Mouse (Mus musculus) MEL (cell line): Measurements from ENCODE around the gene Fxr2. TPM values are rescaled to one million over a fixed set of nuclear protein-coding genes. Genes with fewer than 3 reads are reported as not detected.

Source experiments
- DNase-seq: peaks from one replicate; pipeline ENCODE4 v3.0.0; 2011; ENCODE audit warnings: low read depth, low spot score
- H3K27ac ChIP-seq: 2 replicates; pipeline ENCODE4 v1.5.1; 2012; ENCODE audit warnings: low read depth, mild to moderate bottlenecking, control low read depth, low read length, moderate library complexity; ENCODE audit not compliant: control insufficient read depth
- H3K27me3 ChIP-seq, 2 experiments: fragments of 150-350 bp in 1 of 2; sonication (generic) in 1 of 2; 2 replicates each; pipeline ENCODE4 v1.6.1; 2012; ENCODE audit warnings: low read length in 2 of 2, mild to moderate bottlenecking in 2 of 2, improper control_type of control experiment in 1 of 2, moderate library complexity in 1 of 2; ENCODE audit not compliant: insufficient read depth in 2 of 2, control insufficient read depth in 1 of 2
- H3K36me3 ChIP-seq, 2 experiments: 2 replicates each; pipeline ENCODE4 v1.6.1; 2012 to 2014; ENCODE audit warnings: low read length in 2 of 2, improper control_type of control experiment in 1 of 2, inconsistent platforms in 1 of 2, mild to moderate bottlenecking in 1 of 2; ENCODE audit not compliant: insufficient read depth in 2 of 2, control insufficient read depth in 1 of 2
- H3K4me1 ChIP-seq, 2 experiments: fragments of 150-350 bp in 1 of 2; sonication (generic) in 1 of 2; 2 replicates each; pipeline ENCODE4 v1.6.1; 2012; ENCODE audit warnings: low read length in 2 of 2, improper control_type of control experiment in 1 of 2, mild to moderate bottlenecking in 1 of 2; ENCODE audit not compliant: insufficient read depth in 2 of 2, control insufficient read depth in 1 of 2
- H3K4me3 ChIP-seq, 2 experiments: fragments of 150-350 bp in 1 of 2; sonication (generic) in 1 of 2; 2 replicates each; pipeline ENCODE4 v1.5.1; 2012; ENCODE audit warnings: low read depth in 2 of 2, low read length in 2 of 2, mild to moderate bottlenecking in 2 of 2, moderate library complexity in 2 of 2, control low read depth in 1 of 2, improper control_type of control experiment in 1 of 2; ENCODE audit not compliant: control insufficient read depth in 1 of 2, insufficient read depth in 1 of 2
- H3K79me2 ChIP-seq: 2 replicates; pipeline ENCODE4 v1.6.1; 2012; ENCODE audit warnings: mild to moderate bottlenecking, low read length, moderate library complexity; ENCODE audit not compliant: control insufficient read depth, poor library complexity, insufficient read depth
- H3K9ac ChIP-seq: 2 replicates; pipeline ENCODE4 v1.6.1; 2012; ENCODE audit warnings: low read depth, mild to moderate bottlenecking, control low read depth, low read length, moderate library complexity; ENCODE audit not compliant: control insufficient read depth, poor library complexity, severe bottlenecking
- H3K9me3 ChIP-seq: fragments of 150-350 bp; sonication (generic); replicated peaks from 2 replicates; pipeline ENCODE4 v1.6.1; 2012; ENCODE audit warnings: mild to moderate bottlenecking, low read length, improper control_type of control experiment, moderate library complexity; ENCODE audit not compliant: insufficient read depth
- CHD2 ChIP-seq: IDR thresholded peaks from 2 replicates; pipeline ENCODE4 v1.6.1; 2011; ENCODE audit warnings: low read length, improper control_type of control experiment
- ELF1 ChIP-seq: IDR thresholded peaks from 2 replicates; pipeline ENCODE4 v1.6.1; 2014; ENCODE audit warnings: low read depth, mild to moderate bottlenecking, inconsistent platforms, low read length, improper control_type of control experiment, moderate library complexity
- ETS1 ChIP-seq: IDR thresholded peaks from 2 replicates; pipeline ENCODE4 v1.6.1; 2012; ENCODE audit warnings: low read depth, mild to moderate bottlenecking, inconsistent platforms, low read length, improper control_type of control experiment, moderate library complexity
- GABPA ChIP-seq: IDR thresholded peaks from 2 replicates; pipeline ENCODE4 v1.6.1; 2012; ENCODE audit warnings: low read depth, mild to moderate bottlenecking, inconsistent platforms, low read length, improper control_type of control experiment, moderate library complexity
- GATA1 ChIP-seq: IDR thresholded peaks from 2 replicates; pipeline ENCODE4 v1.6.1; 2011; ENCODE audit warnings: low read depth, low read length, improper control_type of control experiment
- JUND ChIP-seq: IDR thresholded peaks from 2 replicates; pipeline ENCODE4 v1.6.1; 2011; ENCODE audit warnings: low read depth, mild to moderate bottlenecking, improper control_type of control experiment, low read length
- KAT2A ChIP-seq: conservative IDR thresholded peaks from 2 replicates; pipeline ENCODE4 v1.6.1; 2012; ENCODE audit warnings: low read depth, low read length, improper control_type of control experiment, inconsistent platforms
- MAFK ChIP-seq: IDR thresholded peaks from 2 replicates; pipeline ENCODE4 v1.6.1; 2011; ENCODE audit warnings: low read depth, mild to moderate bottlenecking, low read length, improper control_type of control experiment, borderline replicate concordance
- MAZ ChIP-seq: IDR thresholded peaks from 2 replicates; pipeline ENCODE4 v1.6.1; 2012; ENCODE audit warnings: low read depth, mild to moderate bottlenecking, inconsistent platforms, low read length, improper control_type of control experiment
- MEF2A ChIP-seq: IDR thresholded peaks from 2 replicates; pipeline ENCODE4 v1.6.1; 2014; ENCODE audit warnings: low read depth, mild to moderate bottlenecking, inconsistent platforms, low read length, improper control_type of control experiment; ENCODE audit not compliant: poor library complexity, insufficient replicate concordance, severe bottlenecking; ENCODE audit errors: extremely low read depth
- MXI1 ChIP-seq: IDR thresholded peaks from 2 replicates; pipeline ENCODE4 v1.6.1; 2011; ENCODE audit warnings: mild to moderate bottlenecking, low read depth, low read length, improper control_type of control experiment
- NRF1 ChIP-seq: IDR thresholded peaks from 2 replicates; pipeline ENCODE4 v1.6.1; 2014; ENCODE audit warnings: low read depth, mild to moderate bottlenecking, inconsistent platforms, low read length, improper control_type of control experiment, moderate library complexity; ENCODE audit not compliant: poor library complexity, insufficient read depth, severe bottlenecking
- POLR2A ChIP-seq, 2 experiments: IDR thresholded peaks; 2 replicates each; pipeline ENCODE4 v1.6.1; 2011 to 2012; ENCODE audit warnings: low read length in 2 of 2, mild to moderate bottlenecking in 2 of 2, control low read depth in 1 of 2, improper control_type of control experiment in 1 of 2, low read depth in 1 of 2, moderate library complexity in 1 of 2; ENCODE audit not compliant: control insufficient read depth in 1 of 2, insufficient read depth in 1 of 2, poor library complexity in 1 of 2
- POLR2AphosphoS2 ChIP-seq: IDR thresholded peaks from 2 replicates; pipeline ENCODE4 v1.6.1; 2011; ENCODE audit warnings: low read length, improper control_type of control experiment
- RAD21 ChIP-seq: IDR thresholded peaks from 2 replicates; pipeline ENCODE4 v1.6.1; 2011; ENCODE audit warnings: mild to moderate bottlenecking, low read depth, low read length, improper control_type of control experiment
- RCOR1 ChIP-seq: IDR thresholded peaks from 2 replicates; pipeline ENCODE4 v1.6.1; 2012; ENCODE audit warnings: low read depth, mild to moderate bottlenecking, inconsistent platforms, low read length, improper control_type of control experiment
- SIN3A ChIP-seq: IDR thresholded peaks from 2 replicates; pipeline ENCODE4 v1.6.1; 2012; ENCODE audit warnings: low read length, improper control_type of control experiment, inconsistent platforms
- SMC3 ChIP-seq: IDR thresholded peaks from 2 replicates; pipeline ENCODE4 v1.6.1; 2011; ENCODE audit warnings: low read depth, low read length, improper control_type of control experiment
- TAL1 ChIP-seq: IDR thresholded peaks from 2 replicates; pipeline ENCODE4 v1.6.1; 2012; ENCODE audit warnings: mild to moderate bottlenecking, inconsistent platforms, low read length, moderate library complexity, mixed read lengths
- TBP ChIP-seq: IDR thresholded peaks from 2 replicates; pipeline ENCODE4 v1.8.0; 2011; ENCODE audit warnings: low read depth, low read length, improper control_type of control experiment
- USF2 ChIP-seq, 2 experiments: IDR thresholded peaks; 2 replicates each; pipeline ENCODE4 v1.6.1; 2011 to 2012; ENCODE audit warnings: improper control_type of control experiment in 2 of 2, low read length in 2 of 2, borderline replicate concordance in 1 of 2, inconsistent platforms in 1 of 2, low read depth in 1 of 2, mild to moderate bottlenecking in 1 of 2; ENCODE audit not compliant: insufficient read depth in 1 of 2
- polyA plus RNA-seq, 2 experiments: library from polyadenylated mRNA; stranded (reverse) in 1 of 2; unstranded in 1 of 2; fragments of >175 nt in 1 of 2; fragments of >200 nt in 1 of 2; gene quantifications; 2 replicates each; pipeline versions ENCODE4 v1.2.1 to v1.2.4; 2012; ENCODE audit warnings: low replicate concordance in 2 of 2, low read depth in 1 of 2; ENCODE audit not compliant: insufficient read length in 2 of 2, insufficient read depth in 1 of 2, missing spikeins in 1 of 2
- total RNA-seq: library from RNA; depleted of rRNA; stranded (reverse); fragments of 300-350 nt; gene quantifications from 2 replicates; pipeline ENCODE4 v1.2.3, GENCODE M21; 2012

Fxr2 gene
- total and polyA plus RNA-seq, 3 experiments: 95.1 to 97.6 TPM; not detected in 1

- Histone ChIP-seq H3K27ac (no peak overlapping the region), H3K27me3 (no peaks in the 10 kb centered on the region), H3K79me2 (no peaks in the 10 kb centered on the region), H3K4me1 (peaks cover 0 to 11% of the 10 kb centered on the region in 2 experiments; a peak in 2 of 4 replicates), H3K4me3 (no peak overlapping the region), H3K9ac (no peak overlapping the region), H3K36me3 (no peaks in the 10 kb centered on the region), H3K9me3 (no peaks in the 10 kb centered on the region)
- TF ChIP-seq MXI1: no peak
- TF ChIP-seq GATA1: no peak
- TF ChIP-seq POLR2AphosphoS2: no peak
- no peak for TF ChIP-seq SMC3
- no peak for TF ChIP-seq TAL1
- no peak for TF ChIP-seq ETS1
- TF ChIP-seq SIN3A: no peak
- TF ChIP-seq JUND: no peak
- TF ChIP-seq POLR2A (IDR thresholded peaks at IDR 0.05; ENCODE audit: control insufficient read depth in 1 of 2, insufficient read depth in 1 of 2, low read depth in 1 of 2, low read length in 2 of 2, poor library complexity in 1 of 2): no peak
- no peak for TF ChIP-seq MEF2A
- TF ChIP-seq USF2 (IDR thresholded peaks at IDR 0.05; ENCODE audit: borderline replicate concordance in 1 of 2, insufficient read depth in 1 of 2, low read depth in 1 of 2, low read length in 2 of 2): no peak
- DNase-seq: no peak
Observed at GRCm38 (mm10) chr11:69689891-69690290, 57.1 kb downstream of the Fxr2 start.

- Histone ChIP-seq H3K27ac (no peak overlapping the region), H3K9ac (no peak overlapping the region), H3K4me3 (no peak overlapping the region), H3K79me2 (no peaks in the 10 kb centered on the region), H3K36me3 (no peaks in the 10 kb centered on the region), H3K9me3 (no peaks in the 10 kb centered on the region), H3K27me3 (no peaks in the 10 kb centered on the region), H3K4me1 (peaks cover 0 to 6% of the 10 kb centered on the region in 2 experiments; a peak in 1 of 4 replicates)
- no peak for TF ChIP-seq MAFK
- TF ChIP-seq POLR2AphosphoS2: no peak
- TF ChIP-seq CHD2: no peak
- no peak for TF ChIP-seq USF2 (IDR thresholded peaks at IDR 0.05; ENCODE audit: borderline replicate concordance in 1 of 2, insufficient read depth in 1 of 2, low read depth in 1 of 2, low read length in 2 of 2)
- TF ChIP-seq RCOR1: no peak
- no peak for DNase-seq
Observed at GRCm38 (mm10) chr11:69692196-69692811, 59.5 kb downstream of the Fxr2 start.

- Histone ChIP-seq H3K79me2 (no peaks in the 10 kb centered on the region), H3K9me3 (no peaks in the 10 kb centered on the region), H3K27me3 (no peaks in the 10 kb centered on the region)
- TF ChIP-seq POLR2AphosphoS2 (no peak), USF2 (IDR thresholded peaks at IDR 0.05; ENCODE audit: borderline replicate concordance in 1 of 2, insufficient read depth in 1 of 2, low read depth in 1 of 2, low read length in 2 of 2) (no peak), CHD2 (no peak), TBP (no peak), RAD21 (no peak), MAFK (no peak), KAT2A (no peak), JUND (no peak), NRF1 (no peak), GATA1 (no peak), ELF1 (no peak), MAZ (no peak), GABPA (no peak)
- TF ChIP-seq, all 39 proteins: peak for 0
- no peaks in the 10 kb centered on the region for H3K36me3 ChIP-seq
- DNase-seq: no peak
- H3K4me1 ChIP-seq: peaks cover 0 to 6% of the 10 kb centered on the region in 2 experiments; a peak in 1 of 4 replicates
- no peak overlapping the region for H3K27ac ChIP-seq
- H3K9ac ChIP-seq: no peak overlapping the region
- H3K4me3 ChIP-seq: no peak overlapping the region
Observed at GRCm38 (mm10) chr11:69692863-69693262, 60.1 kb downstream of the Fxr2 start.
